Mouse (Mus musculus) left cerebral cortex, postnatal 25 days (tissue): ENCODE measurements at regions not wholly inside any gene's neighbourhood (a gene's known extent, or its start where the extent isn't known, plus 50 kb on each side); places are given as distances from the start of the nearest gene placed in this dataset.

ENCODE experiments used
- DNase-seq, 2 experiments: peaks; one replicate each; pipeline ENCODE4 v3.0.0; 2022; ENCODE audit warnings: low spot score in 2 of 2, mixed read lengths in 1 of 2
- intact Hi-C: fragments of 180-260 bp; cut with DNase I; formaldehyde crosslinking; loops from one replicate; pipeline ENCODE4 v1.15.1; 2025

GRCm38 (mm10) chr4:47616525-47616924 is 142.1 kb downstream of the Sec61b start:
- peak in 1 of 2 experiments; percentile 60 for DNase-seq
- intact Hi-C loops = no loop called here

- DNase-seq = no peak
- intact Hi-C loops = no loop called here
These were observed 146.2 kb downstream of the Sec61b start for GRCm38 (mm10) chr4:47620700-47621099.

- DNase-seq = peak in 1 of 2 experiments; percentile 58
- intact Hi-C loops = no loop called here
These were observed 148.6 kb downstream of the Sec61b start for GRCm38 (mm10) chr4:47622851-47623743.

GRCm38 (mm10) chr4:47630006-47630405 is 155.5 kb downstream of the Sec61b start:
- intact Hi-C loops = no loop called here
- DNase-seq = no peak

GRCm38 (mm10) chr4:47630427-47630826 is 156.0 kb downstream of the Sec61b start:
- intact Hi-C loops = no loop called here
- DNase-seq = no peak

GRCm38 (mm10) chr4:47638876-47639494 is 164.5 kb downstream of the Sec61b start:
- no peak for DNase-seq
- intact Hi-C loops = no loop called here

GRCm38 (mm10) chr4:47645093-47645492 is 170.6 kb downstream of the Sec61b start:
- DNase-seq = no peak
- intact Hi-C loops = no loop called here

GRCm38 (mm10) chr4:47648701-47649100 is 174.2 kb downstream of the Sec61b start:
- intact Hi-C loops = no loop called here
- no peak for DNase-seq

- intact Hi-C loops = no loop called here
- DNase-seq = no peak
These were observed 175.5 kb downstream of the Sec61b start for GRCm38 (mm10) chr4:47649951-47650350.

- intact Hi-C loops = no loop called here
- DNase-seq = peak in 1 of 2 experiments; percentile 5
These were observed 177.1 kb downstream of the Sec61b start for GRCm38 (mm10) chr4:47651521-47651920.

- DNase-seq = no peak
- intact Hi-C loops = no loop called here
These were observed 178.7 kb downstream of the Sec61b start for GRCm38 (mm10) chr4:47653143-47653542.

GRCm38 (mm10) chr4:47669519-47669918 is 195.1 kb downstream of the Sec61b start:
- intact Hi-C loops = no loop called here
- DNase-seq = no peak

GRCm38 (mm10) chr4:47670476-47670875 is 196.0 kb downstream of the Sec61b start:
- no peak for DNase-seq
- intact Hi-C loops = no loop called here

- no peak for DNase-seq
- intact Hi-C loops = no loop called here
These were observed 196.9 kb downstream of the Sec61b start for GRCm38 (mm10) chr4:47671362-47671761.

GRCm38 (mm10) chr4:47681141-47681540 is 206.7 kb downstream of the Sec61b start:
- intact Hi-C loops = no loop called here
- no peak for DNase-seq

- intact Hi-C loops = no loop called here
- no peak for DNase-seq
These were observed 216.7 kb downstream of the Sec61b start for GRCm38 (mm10) chr4:47691207-47691606.

GRCm38 (mm10) chr4:47692654-47693053 is 218.2 kb downstream of the Sec61b start:
- intact Hi-C loops = no loop called here
- DNase-seq = no peak

GRCm38 (mm10) chr4:47693221-47693620 is 218.8 kb downstream of the Sec61b start:
- intact Hi-C loops = no loop called here
- DNase-seq = peak in 1 of 2 experiments; percentile 47

- intact Hi-C loops = no loop called here
- no peak for DNase-seq
These were observed 222.6 kb downstream of the Sec61b start for GRCm38 (mm10) chr4:47697071-47697470.

- intact Hi-C loops = no loop called here
- DNase-seq = peak in 1 of 2 experiments; percentile 11
These were observed 224.1 kb downstream of the Sec61b start for GRCm38 (mm10) chr4:47698514-47698913.

- intact Hi-C loops = no loop called here
- no peak for DNase-seq
These were observed 224.5 kb downstream of the Sec61b start for GRCm38 (mm10) chr4:47698926-47699325.
